Mouse (Mus musculus) ES-E14 (cell line): Measurements from ENCODE around the gene Auh. TPM values are rescaled to one million over a fixed set of nuclear protein-coding genes. Genes with fewer than 3 reads are reported as not detected.

Experiments used
- DNase-seq: peaks from one replicate; pipeline ENCODE4 v3.0.0-alpha.2; 2013; ENCODE audit warnings: low read depth, low spot score
- H3K27ac ChIP-seq: 2 replicates; pipeline ENCODE4 v1.5.1; 2012; ENCODE audit warnings: low read depth, mild to moderate bottlenecking, low read length, moderate library complexity, mixed read lengths; ENCODE audit not compliant: poor library complexity, insufficient read depth, severe bottlenecking
- H3K36me3 ChIP-seq: 2 replicates; pipeline ENCODE4 v1.6.1; 2012; ENCODE audit warnings: mild to moderate bottlenecking, low read length, moderate library complexity, mixed read lengths; ENCODE audit not compliant: control insufficient read depth, poor library complexity, insufficient read depth, severe bottlenecking
- H3K4me1 ChIP-seq, 2 experiments: fragments of 150-350 bp in 1 of 2; sonication (generic) in 1 of 2; 2 replicates each; pipeline ENCODE4 v1.6.1; 2012; ENCODE audit warnings: low read length in 2 of 2, mild to moderate bottlenecking in 1 of 2, mixed read lengths in 1 of 2; ENCODE audit not compliant: control insufficient read depth in 2 of 2, insufficient read depth in 2 of 2, poor library complexity in 1 of 2
- H3K4me3 ChIP-seq, 2 experiments: fragments of 150-350 bp in 1 of 2; sonication (generic) in 1 of 2; 2 replicates each; pipeline ENCODE4 v1.5.1; 2012; ENCODE audit warnings: low read length in 2 of 2, low read depth in 1 of 2, mild to moderate bottlenecking in 1 of 2, mixed read lengths in 1 of 2; ENCODE audit not compliant: insufficient read depth in 1 of 2, poor library complexity in 1 of 2, severe bottlenecking in 1 of 2
- H3K9ac ChIP-seq: 2 replicates; pipeline ENCODE4 v1.6.1; 2012; ENCODE audit warnings: low read depth, mild to moderate bottlenecking, low read length, mixed read lengths; ENCODE audit not compliant: poor library complexity, insufficient read depth, severe bottlenecking
- H3K9me3 ChIP-seq: fragments of 150-350 bp; sonication (generic); 2 replicates; pipeline ENCODE4 v1.6.1; 2012; ENCODE audit warnings: low read depth, mild to moderate bottlenecking, low read length; ENCODE audit not compliant: control insufficient read depth, insufficient read depth
- CHD2 ChIP-seq: IDR thresholded peaks from 2 replicates; pipeline ENCODE4 v1.6.1; 2014; ENCODE audit warnings: mild to moderate bottlenecking, low read depth, low read length, inconsistent platforms
- HCFC1 ChIP-seq: IDR thresholded peaks from 2 replicates; pipeline ENCODE4 v1.6.1; 2012; ENCODE audit warnings: low read length, inconsistent platforms, borderline replicate concordance; ENCODE audit not compliant: insufficient read depth
- MAFK ChIP-seq: IDR thresholded peaks from 2 replicates; pipeline ENCODE4 v1.6.1; 2014; ENCODE audit warnings: mild to moderate bottlenecking, low read depth, low read length, inconsistent platforms; ENCODE audit not compliant: insufficient read depth
- ZC3H11A ChIP-seq: IDR thresholded peaks from 2 replicates; pipeline ENCODE4 v1.6.1; 2012; ENCODE audit warnings: low read depth, mild to moderate bottlenecking, inconsistent platforms, low read length, borderline replicate concordance
- ZNF384 ChIP-seq: IDR thresholded peaks from 2 replicates; pipeline ENCODE4 v1.6.1; 2012; ENCODE audit warnings: low read depth, low read length, inconsistent platforms
- in situ Hi-C, 2 experiments: fragments of 600-800 bp; cut with MboI; formaldehyde crosslinking; loops; one replicate each; pipeline ENCODE4 v1.15.1; 2025; ENCODE audit warnings: low sequenced_read_pairs in 2 of 2, inconsistent platforms in 1 of 2; ENCODE audit not compliant: unreplicated experiment in 2 of 2
- total RNA-seq: library from RNA; depleted of rRNA; stranded (reverse); fragments of 300-350 nt; gene quantifications from 2 replicates; pipeline ENCODE4 v1.2.3, GENCODE M21; 2012

The Auh gene
- total RNA-seq, 1 experiment, result 14.5 TPM

DNA sequence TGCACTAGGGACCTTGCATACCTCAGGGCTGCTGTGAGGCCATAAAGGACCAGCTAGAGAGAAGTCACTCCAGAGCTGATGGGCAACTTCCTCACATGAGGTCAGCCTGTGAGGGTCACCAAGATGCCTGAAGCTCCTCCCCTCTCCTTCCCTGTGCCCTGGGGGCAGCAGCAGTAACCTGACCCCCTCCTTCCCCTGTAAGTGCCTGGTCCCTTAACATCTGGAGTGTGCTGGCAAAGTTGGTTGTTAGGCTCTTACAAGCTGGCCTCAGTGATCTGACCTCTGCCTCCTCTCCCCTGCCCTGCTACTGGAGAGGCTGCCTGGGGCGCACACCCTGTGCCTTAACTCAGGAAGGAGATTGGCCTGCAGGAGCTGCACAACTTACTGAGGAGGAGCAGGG is 75.9 kb downstream of the Auh start:
- Histone ChIP-seq H3K27ac (no peak overlapping the region), H3K9ac (no peak overlapping the region), H3K4me3 (no peak overlapping the region), H3K4me1 (no peaks in the 10 kb centered on the region), H3K9me3 (no peaks in the 10 kb centered on the region), H3K36me3 (no peaks in the 10 kb centered on the region)
- in situ Hi-C loops, result no loop called here
- TF ChIP-seq CHD2 (no peak), ZC3H11A (no peak), HCFC1 (no peak), ZNF384 (no peak), MAFK (no peak)
- no peak for DNase-seq

DNA sequence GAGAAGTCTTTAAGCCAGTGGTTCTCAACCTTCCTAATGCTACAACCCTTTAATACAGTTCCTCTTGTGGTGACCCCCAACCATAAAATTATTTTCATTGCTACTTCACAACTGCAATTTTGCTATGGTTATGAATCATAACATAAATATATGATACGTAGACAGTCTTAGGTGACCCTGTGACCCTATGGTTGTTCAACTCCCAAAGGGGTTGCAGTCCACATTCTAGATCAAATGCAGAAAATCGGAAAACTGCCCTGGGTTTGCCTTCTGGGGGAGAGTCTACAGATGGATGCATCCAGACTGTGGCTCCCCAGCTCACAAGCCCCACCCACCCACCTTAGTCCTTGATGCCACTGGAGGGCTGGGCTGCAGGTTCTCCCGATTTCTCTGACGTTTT is 77.6 kb downstream of the Auh start:
- no peak for TF ChIP-seq ZC3H11A
- TF ChIP-seq MAFK, result no peak
- TF ChIP-seq CHD2, result no peak
- no peak for TF ChIP-seq HCFC1
- TF ChIP-seq ZNF384, result no peak
- Histone ChIP-seq H3K9ac (no peak overlapping the region), H3K9me3 (no peaks in the 10 kb centered on the region), H3K4me3 (no peak overlapping the region), H3K4me1 (no peaks in the 10 kb centered on the region), H3K27ac (no peak overlapping the region), H3K36me3 (no peaks in the 10 kb centered on the region)
- in situ Hi-C loops, result no loop called here
- DNase-seq, result no peak

- in situ Hi-C loops, result no loop called here
- Histone ChIP-seq H3K4me3 (no peak overlapping the region), H3K4me1 (no peaks in the 10 kb centered on the region), H3K9me3 (no peaks in the 10 kb centered on the region), H3K36me3 (no peaks in the 10 kb centered on the region), H3K27ac (no peak overlapping the region), H3K9ac (no peak overlapping the region)
- no peak for DNase-seq
- TF ChIP-seq ZC3H11A (no peak), CHD2 (no peak), MAFK (no peak), HCFC1 (no peak), ZNF384 (no peak)
Observed at GRCm38 (mm10) chr13:52850024-52850723, 79.3 kb downstream of the Auh start.

DNA sequence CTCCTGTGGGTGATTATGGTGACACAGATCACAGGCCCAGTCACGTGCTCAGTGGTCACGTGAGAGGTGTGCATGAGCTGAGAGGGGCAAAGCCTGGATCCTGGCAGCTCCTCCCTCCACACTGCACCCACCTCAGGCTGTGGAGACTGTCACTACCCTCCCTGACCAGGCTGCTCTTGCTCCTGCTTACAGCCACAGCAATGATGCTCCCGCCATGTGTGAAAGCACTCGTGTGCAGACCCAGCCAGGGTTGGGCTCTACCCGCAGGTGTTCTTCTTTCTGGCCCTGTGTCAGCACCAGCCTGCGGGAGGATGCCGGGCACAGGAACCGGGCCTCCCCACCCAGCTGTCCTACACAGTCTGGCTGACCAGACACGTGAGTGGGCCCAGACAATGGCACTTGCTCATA is 80.1 kb downstream of the Auh start:
- in situ Hi-C loops, result no loop called here
- H3K4me3 ChIP-seq, result no peak overlapping the region
- no peak overlapping the region for H3K9ac ChIP-seq
- no peak overlapping the region for H3K27ac ChIP-seq
- no peaks in the 10 kb centered on the region for H3K4me1 ChIP-seq
- DNase-seq, result no peak
- H3K36me3 ChIP-seq, result no peaks in the 10 kb centered on the region
- TF ChIP-seq MAFK (no peak), HCFC1 (no peak), ZC3H11A (no peak), CHD2 (no peak), ZNF384 (no peak)
- no peaks in the 10 kb centered on the region for H3K9me3 ChIP-seq

GRCm38 (mm10) chr13:52847481-52847880 is 82.0 kb downstream of the Auh start:
- in situ Hi-C loops, result no loop called here
- H3K9me3 ChIP-seq, result no peaks in the 10 kb centered on the region
- H3K27ac ChIP-seq, result no peak overlapping the region
- no peaks in the 10 kb centered on the region for H3K4me1 ChIP-seq
- TF ChIP-seq MAFK (no peak), CHD2 (no peak), ZC3H11A (no peak), ZNF384 (no peak), HCFC1 (no peak)
- no peak overlapping the region for H3K9ac ChIP-seq
- no peaks in the 10 kb centered on the region for H3K36me3 ChIP-seq
- DNase-seq, result no peak
- no peak overlapping the region for H3K4me3 ChIP-seq
